Mouse (Mus musculus) E14TG2a.4 (cell line): Measurements from ENCODE around the gene Tmtc4.

ENCODE experiments used
- H3K27me3 ChIP-seq: 2 replicates; pipeline ENCODE4 v1.6.1; 2014; ENCODE audit warnings: low read length, control low read depth; ENCODE audit not compliant: insufficient read depth
- H3K36me3 ChIP-seq: 2 replicates; pipeline ENCODE4 v1.6.1; 2014; ENCODE audit warnings: low read length, control low read depth; ENCODE audit not compliant: insufficient read depth
- H3K4me1 ChIP-seq: replicated peaks from 2 replicates; pipeline ENCODE4 v1.6.1; 2014; ENCODE audit warnings: low read depth, low read length, control low read depth
- H3K4me3 ChIP-seq: replicated peaks from 2 replicates; pipeline ENCODE4 v1.5.1; 2014; ENCODE audit warnings: mild to moderate bottlenecking, low read length
- H3K9me3 ChIP-seq: 2 replicates; pipeline ENCODE4 v1.6.1; 2014; ENCODE audit warnings: low read length, control low read depth
- CTCF ChIP-seq: conservative IDR thresholded peaks from 2 replicates; pipeline ENCODE4 v1.5.1; 2014; ENCODE audit warnings: low read length
- NANOG ChIP-seq: IDR thresholded peaks from 2 replicates; pipeline ENCODE4 v1.6.1; 2014; ENCODE audit warnings: borderline replicate concordance, low read length, mixed read lengths
- POU5F1 ChIP-seq: IDR thresholded peaks from 2 replicates; pipeline ENCODE4 v1.6.1; 2014; ENCODE audit warnings: low read length, borderline replicate concordance

Tmtc4 gene

GRCm38 (mm10) chr14:122981831-122982485, 1.9 kb downstream of the Tmtc4 start:
- Histone ChIP-seq H3K27me3 (peaks cover 13% of the 10 kb centered on the region), H3K4me1 (peaks cover 25% of the 10 kb centered on the region), H3K9me3 (no peaks in the 10 kb centered on the region), H3K36me3 (no peaks in the 10 kb centered on the region), H3K4me3 (peak overlapping the region; percentile 88)
- TF ChIP-seq NANOG (no peak), POU5F1 (no peak), CTCF (no peak)

- Histone ChIP-seq H3K9me3 (no peaks in the 10 kb centered on the region), H3K27me3 (peaks cover 13% of the 10 kb centered on the region), H3K36me3 (no peaks in the 10 kb centered on the region), H3K4me3 (no peak overlapping the region), H3K4me1 (peaks cover 20% of the 10 kb centered on the region)
- no peak for TF ChIP-seq CTCF
- no peak for TF ChIP-seq NANOG
- TF ChIP-seq POU5F1, result no peak
These were observed 5.0 kb downstream of the Tmtc4 start for GRCm38 (mm10) chr14:122978871-122979270.

DNA sequence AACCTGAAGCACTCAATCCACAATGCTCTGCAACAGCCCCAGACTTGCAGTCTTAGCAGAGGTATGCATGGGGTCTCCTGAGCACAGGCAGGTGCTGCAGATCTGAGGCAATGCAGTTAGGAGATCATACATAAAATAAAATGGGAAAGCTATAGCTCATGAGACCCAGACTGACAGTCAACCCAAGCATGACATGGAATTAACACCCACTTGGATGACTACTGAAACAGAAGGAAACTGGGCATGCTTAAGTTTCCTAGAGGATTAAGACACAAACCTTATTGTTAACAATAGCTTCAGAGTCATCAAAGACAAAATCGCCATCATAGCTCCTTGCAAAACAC, 6.1 kb downstream of the Tmtc4 start:
- Histone ChIP-seq H3K4me1 (peaks cover 18% of the 10 kb centered on the region), H3K4me3 (no peak overlapping the region), H3K36me3 (no peaks in the 10 kb centered on the region), H3K27me3 (peaks cover 13% of the 10 kb centered on the region), H3K9me3 (no peaks in the 10 kb centered on the region)
- no peak for TF ChIP-seq NANOG
- no peak for TF ChIP-seq POU5F1
- TF ChIP-seq CTCF, result no peak

DNA sequence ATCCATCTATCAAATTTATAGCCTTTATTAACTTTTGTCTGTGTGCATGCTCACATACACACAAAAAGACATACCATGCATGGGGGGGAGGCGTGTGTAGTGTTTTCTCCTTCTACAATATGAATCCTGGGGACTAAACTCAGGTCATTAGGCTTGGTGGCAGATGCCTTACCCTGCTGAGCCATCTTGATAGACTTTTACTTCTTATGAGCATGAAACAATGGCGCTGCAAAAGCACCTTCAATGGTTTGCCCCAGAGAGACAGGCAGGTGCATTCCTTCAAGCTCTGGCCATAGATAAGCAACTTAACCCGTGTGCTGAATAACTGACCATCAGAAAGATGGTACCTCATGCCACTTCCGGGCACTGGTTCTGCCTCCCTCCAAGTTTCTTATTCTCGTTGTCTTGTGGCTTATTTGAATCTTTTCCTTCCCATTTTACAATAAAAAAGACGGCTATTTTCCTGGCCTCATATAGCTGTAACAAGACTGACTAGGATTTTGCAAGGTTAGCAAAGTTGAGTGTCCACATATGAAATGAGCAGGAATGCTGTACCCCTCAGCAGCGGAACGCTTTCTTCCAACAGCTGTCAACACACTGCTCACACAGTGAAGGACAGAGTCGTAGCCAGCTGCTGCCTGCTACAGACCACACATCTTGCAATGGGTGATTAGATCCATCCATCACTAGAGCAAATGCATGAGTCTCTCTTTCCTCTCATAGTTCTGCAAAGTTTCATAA, 6.6 kb downstream of the Tmtc4 start:
- H3K4me1 ChIP-seq, result peaks cover 15% of the 10 kb centered on the region
- no peak overlapping the region for H3K4me3 ChIP-seq
- H3K9me3 ChIP-seq, result no peaks in the 10 kb centered on the region
- H3K36me3 ChIP-seq, result no peaks in the 10 kb centered on the region
- TF ChIP-seq POU5F1 (no peak), CTCF (no peak), NANOG (no peak)
- peaks cover 13% of the 10 kb centered on the region for H3K27me3 ChIP-seq

GRCm38 (mm10) chr14:122974854-122975570, 8.8 kb downstream of the Tmtc4 start:
- Histone ChIP-seq H3K4me1 (peaks cover 9% of the 10 kb centered on the region), H3K4me3 (no peak overlapping the region), H3K36me3 (peaks cover 6% of the 10 kb centered on the region), H3K27me3 (no peaks in the 10 kb centered on the region), H3K9me3 (no peaks in the 10 kb centered on the region)
- TF ChIP-seq CTCF (no peak), POU5F1 (no peak), NANOG (no peak)

DNA sequence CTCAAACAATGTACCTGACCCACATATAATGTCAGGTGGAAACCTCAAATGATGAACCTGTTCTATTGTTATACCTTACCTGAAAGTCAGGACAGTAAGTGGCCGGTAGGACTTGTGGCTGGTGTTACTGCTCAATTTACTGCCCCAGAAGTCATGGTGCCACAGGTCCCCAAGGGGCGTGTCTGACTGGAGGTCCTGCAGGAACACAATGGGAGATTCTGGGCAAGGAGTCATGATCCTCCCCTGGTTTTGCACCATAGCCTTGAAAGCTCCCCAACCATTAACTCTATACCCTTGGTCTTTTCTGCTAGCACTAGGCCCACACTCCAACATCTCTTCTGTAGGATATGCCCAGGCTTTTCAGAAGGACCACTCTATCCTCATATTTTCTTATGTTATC, 10.7 kb downstream of the Tmtc4 start:
- Histone ChIP-seq H3K9me3 (no peaks in the 10 kb centered on the region), H3K36me3 (peaks cover 15% of the 10 kb centered on the region), H3K4me1 (no peaks in the 10 kb centered on the region), H3K27me3 (no peaks in the 10 kb centered on the region), H3K4me3 (no peak overlapping the region)
- no peak for TF ChIP-seq NANOG
- TF ChIP-seq POU5F1, result no peak
- TF ChIP-seq CTCF, result no peak

DNA sequence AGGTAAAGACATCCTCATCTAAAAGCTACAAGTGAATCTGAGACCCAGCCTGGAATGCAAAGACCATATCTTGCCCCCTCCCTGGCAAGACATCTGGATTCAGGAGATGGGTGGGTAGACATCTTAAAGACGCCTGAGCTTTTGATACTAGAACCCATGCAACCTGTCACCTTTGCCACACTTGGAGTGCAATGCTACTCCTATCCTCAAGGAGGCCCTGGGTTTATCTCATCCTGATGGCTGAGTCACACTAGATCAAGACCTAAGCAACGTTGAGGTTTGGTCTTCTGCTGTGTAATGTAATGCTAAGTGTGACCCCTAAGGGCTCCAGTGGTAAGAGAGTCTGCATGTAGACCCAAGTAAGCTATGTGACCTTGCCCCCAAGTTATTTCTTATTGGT, 15.8 kb downstream of the Tmtc4 start:
- Histone ChIP-seq H3K4me3 (no peak overlapping the region), H3K36me3 (peaks cover 16% of the 10 kb centered on the region), H3K4me1 (no peaks in the 10 kb centered on the region), H3K9me3 (no peaks in the 10 kb centered on the region), H3K27me3 (no peaks in the 10 kb centered on the region)
- no peak for TF ChIP-seq POU5F1
- TF ChIP-seq NANOG, result no peak
- TF ChIP-seq CTCF, result no peak

- TF ChIP-seq CTCF (no peak), POU5F1 (no peak), NANOG (no peak)
- Histone ChIP-seq H3K9me3 (no peaks in the 10 kb centered on the region), H3K36me3 (peaks cover 6% of the 10 kb centered on the region; the same call in 1 of the 2 replicates), H3K4me1 (no peaks in the 10 kb centered on the region), H3K27me3 (no peaks in the 10 kb centered on the region), H3K4me3 (no peak overlapping the region)
These were observed 25.9 kb downstream of the Tmtc4 start for GRCm38 (mm10) chr14:122957941-122958340.

DNA sequence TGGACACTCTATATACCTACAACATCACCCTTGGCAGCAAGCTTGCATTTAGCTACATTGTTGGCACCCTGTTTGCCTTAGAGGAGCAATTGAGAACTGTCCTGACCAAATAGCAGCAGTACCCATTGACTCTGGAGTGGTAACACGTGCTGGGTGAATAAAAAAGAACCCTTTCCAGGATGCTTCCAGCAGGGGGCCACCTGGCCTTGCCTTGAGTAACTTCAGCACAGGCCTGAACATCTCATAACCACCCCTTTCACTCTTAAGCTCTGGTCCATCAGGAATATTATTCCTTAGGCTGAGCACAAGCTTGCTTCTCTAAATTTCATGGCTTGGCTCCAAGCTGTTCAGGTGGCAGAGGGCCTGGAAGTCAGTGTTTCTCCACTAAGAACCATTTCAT, 30.5 kb downstream of the Tmtc4 start:
- Histone ChIP-seq H3K4me3 (no peak overlapping the region), H3K4me1 (no peaks in the 10 kb centered on the region), H3K36me3 (no peaks in the 10 kb centered on the region), H3K9me3 (no peaks in the 10 kb centered on the region), H3K27me3 (no peaks in the 10 kb centered on the region)
- TF ChIP-seq CTCF, result peak; percentile 10
- TF ChIP-seq POU5F1, result no peak
- no peak for TF ChIP-seq NANOG
